Mouse (Mus musculus): ENCODE data around the gene Edf1. TPM values are rescaled to one million over a fixed set of nuclear protein-coding genes. Genes with fewer than 3 reads are reported as not detected.

The Edf1 gene
- total RNA-seq, 2 experiments from 2014 or later = 151 to 152 TPM

DNA sequence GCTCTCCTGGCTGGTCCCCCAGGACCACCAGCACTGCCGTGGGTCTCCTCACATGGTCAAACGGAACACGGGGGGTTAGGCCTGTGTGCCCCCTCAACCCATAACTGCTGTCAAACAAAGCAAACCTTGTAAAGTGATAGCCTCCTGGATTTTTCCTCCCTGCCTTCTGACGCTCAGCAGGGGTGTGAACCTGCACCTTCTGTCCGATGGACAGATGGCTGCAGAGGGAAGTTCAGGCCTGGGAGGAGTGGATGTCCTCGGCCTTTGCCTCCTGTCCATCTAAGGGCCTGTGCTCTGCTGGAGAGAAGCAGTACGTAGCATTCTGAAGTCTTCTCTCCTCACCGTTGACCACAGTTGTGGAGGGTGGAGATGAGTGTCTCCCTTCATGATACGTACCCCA is 4.3 kb downstream of the Edf1 start:
- no peak for DNase-seq

DNA sequence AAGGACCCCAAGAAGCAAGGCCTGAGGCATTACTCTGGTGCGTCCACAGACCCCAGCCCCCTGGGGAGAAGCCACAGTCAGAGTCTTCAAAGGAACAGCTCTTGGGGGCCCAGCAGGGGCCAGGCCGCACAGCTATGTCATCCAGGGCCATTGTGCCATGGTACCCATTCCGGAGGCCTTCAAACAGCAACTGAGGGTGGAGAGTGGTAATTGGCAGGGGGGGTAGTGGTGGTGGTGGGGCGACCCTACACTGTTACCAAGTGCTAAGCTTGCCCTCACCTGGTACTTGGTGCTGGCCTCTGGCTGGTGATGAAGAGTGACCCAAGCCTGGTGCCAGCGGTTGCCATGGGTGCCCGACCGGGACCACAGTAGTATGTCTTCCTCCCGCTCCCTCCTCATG is 8.1 kb downstream of the Edf1 start:
- DNase-seq = no peak

DNA sequence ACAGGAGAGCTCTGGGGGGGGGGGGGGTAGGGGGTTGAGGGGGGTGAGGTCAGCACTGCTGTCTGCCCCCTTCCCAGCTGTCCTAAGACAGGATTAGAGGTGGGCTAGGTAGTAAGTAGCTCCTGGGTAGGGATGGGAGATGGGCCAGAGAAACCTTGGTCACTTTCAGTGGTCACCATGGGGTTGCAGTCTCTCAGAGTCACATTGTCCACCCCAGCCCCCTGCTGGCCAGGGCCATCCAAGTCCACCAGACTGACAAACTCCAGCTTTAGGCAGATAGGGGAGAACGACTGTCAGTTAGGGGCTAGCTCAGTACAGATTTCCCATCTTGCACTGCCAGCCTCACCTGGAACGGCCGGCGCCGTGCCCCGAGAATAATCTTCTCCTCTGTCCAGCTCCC is 8.9 kb downstream of the Edf1 start:
- peak; percentile 22 for DNase-seq

DNA sequence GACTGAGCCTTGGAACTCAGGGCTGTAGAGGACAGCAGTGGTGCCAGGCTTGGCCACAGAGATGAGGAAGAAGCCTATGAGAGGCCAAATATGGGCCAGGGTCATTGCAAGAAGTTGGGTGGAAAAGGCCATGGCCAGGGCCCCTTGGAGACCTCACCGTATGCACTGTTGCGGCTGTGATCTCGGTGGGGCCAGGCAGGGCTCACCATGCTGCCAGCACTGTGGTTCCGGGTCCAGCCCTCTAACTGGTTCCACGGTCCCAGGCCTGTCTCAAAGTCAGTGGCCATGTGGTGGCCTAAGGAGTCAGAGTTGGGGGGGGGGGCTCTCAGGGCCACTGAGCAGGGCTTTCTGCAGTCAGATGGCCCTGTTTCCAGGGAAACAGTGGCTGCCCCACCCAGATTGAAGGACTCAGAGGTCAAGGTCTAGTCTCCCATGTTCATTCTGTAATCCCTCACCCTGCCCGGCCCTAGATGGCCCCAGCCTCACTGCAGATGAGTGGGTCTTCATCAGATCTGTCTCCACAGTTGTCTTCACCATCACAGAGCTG is 10.9 kb downstream of the Edf1 start:
- DNase-seq = no peak

DNA sequence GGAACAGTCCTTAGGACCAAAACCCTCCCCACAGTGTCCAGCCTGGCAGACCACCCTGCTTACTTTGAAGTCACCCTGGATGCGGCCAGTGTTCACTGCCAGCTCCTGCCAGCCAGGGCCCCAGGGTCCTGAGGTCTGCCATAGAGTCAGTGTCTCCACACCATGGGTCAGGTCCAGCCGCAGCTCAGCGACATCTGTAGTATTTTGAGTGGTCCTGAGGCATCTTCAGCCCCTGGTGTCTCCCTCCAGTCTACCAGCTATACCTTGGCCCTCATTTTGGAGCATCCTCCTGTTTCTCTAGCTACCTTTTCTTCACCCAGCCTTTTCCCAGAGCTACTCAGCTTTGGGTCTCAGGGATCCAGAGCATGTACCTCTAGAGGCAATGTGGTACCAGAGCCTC is 11.7 kb downstream of the Edf1 start:
- no peak for DNase-seq

DNA sequence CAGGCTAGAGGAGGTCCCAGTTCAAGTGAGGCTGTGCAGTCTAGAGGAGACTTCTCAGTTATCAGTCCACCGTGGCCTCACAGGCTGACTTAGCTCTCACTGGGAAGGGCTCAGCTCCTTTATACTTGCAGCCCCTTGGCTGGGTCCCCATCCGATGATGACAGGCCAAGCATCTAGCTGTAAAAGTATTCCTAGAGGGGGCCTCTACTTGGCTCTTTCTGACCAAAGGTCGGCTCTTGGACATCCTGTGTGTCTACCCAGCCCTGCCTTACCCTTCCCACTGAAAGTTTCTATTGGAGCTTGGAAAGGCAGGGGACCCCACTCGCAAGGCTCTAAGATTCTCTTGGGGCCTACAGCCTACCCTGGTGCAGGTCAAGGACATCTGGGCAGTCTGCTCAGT is 13.6 kb downstream of the Edf1 start:
- DNase-seq = peak; percentile 13

DNA sequence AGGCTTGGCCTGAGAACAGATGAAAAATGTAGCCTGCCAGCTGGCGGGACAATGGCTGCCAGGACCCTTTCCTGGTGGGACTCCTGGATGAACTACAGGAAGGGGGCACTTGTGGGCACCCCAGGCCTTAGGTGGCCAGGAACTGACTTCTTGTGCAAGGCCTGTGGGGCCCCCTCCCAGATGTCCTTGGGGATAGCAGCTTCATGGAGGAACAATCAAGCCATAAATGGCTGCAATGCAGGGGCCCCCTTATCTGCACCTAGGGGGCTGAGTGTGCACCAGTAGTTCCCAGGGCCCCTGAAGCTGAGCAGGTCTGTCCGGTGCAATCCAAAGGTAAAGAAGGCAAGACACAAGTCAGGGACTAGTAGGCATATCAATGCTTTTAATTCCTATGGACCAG is 15.4 kb downstream of the Edf1 start:
- no peak for DNase-seq

DNA sequence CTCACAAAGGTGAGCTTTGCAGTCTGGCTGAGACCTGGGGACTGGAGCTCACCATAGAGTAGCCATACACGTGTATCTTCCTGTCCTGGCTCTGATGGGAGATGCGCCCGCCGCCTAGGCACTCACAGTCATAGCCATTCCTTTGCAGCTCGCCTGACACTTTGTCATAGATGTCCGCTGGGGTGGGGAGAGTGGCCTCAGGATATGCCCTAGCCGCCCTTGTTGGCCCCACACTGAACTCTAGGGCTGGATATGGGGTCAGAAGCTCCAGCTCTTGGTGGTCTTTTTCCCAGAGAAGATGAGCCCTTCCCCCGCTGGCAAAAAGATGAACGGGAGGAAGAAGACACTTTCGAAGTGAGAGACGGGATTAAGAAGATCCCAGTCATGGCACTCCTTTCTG is 16.5 kb downstream of the Edf1 start:
- DNase-seq = no peak

DNA sequence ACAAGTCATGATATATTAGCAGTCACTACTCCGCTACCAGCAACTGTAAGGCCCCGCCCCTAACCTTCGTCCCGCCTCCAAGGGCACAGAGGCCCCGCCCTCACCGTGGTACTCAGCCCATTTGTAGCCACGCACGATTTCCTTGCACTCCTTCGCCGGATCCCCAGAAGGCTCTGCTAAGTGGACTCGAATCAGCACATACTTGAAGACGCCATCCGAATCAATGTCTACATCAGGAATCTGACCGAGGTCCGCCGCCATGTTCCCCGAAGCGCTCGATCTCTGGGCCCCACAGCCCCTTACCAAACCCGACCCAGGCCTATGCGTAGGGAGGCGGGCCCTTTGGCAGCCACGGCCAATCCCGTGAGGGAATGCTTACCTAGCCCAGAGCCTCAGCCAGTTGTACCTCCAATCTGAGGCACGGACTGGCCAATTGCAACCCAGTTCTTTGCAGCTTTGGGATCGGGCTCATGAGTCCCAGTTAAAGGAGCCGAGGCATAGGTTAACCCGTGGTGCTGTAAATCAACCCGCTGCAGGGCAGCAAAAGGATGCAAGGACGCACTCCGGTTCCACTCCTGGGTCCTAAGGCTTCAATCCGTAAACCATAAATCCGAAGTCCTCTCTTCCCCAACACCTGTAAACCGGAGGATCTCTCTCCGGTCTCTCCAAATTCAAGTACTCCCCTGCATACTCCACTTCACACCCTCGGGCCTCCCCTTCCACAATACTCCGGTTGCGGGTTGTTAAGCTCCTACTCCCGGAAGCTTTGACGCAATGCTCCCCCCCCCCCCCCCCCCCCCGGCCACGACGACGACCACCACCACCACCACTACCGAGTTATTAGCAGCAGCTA is 17.2 kb downstream of the Edf1 start, which contains the start of the genes Mamdc4 and Phpt1:
Mamdc4 (minus strand) TSS at position 267 of the 853 bp plus-strand sequence.
Phpt1 (minus strand) TSS at position 646 of the 853 bp plus-strand sequence.
- DNase-seq = peak; percentile 96

DNA sequence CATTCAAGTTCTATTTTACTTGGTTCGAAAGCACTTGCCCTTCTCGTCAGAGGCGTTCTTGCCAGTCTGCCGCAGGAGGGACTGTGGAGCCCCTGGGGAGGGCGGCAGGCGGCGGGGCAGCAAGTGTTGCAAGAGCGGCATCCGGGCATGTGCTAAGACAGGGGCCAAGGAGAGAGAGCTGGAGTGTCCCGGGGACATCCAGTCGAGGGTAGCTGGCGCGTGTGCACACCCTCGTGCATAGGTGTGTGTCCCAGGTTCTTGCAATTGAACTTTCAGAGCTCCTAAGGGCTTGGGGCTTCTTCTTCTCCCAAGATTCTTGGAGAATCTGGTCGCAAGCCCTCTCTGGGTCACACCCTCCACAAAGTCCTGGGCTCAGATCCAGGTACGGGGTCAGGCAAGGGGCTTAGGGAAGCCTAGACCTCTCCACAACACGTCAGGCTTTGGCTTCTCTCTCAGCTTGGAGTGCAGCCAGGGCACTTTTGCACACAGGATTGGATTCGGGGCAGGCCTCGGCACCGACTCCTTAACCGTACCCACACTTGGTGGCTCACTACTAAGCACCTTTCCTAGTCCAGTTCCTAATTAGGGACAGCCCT is 17.9 kb downstream of the Edf1 start:
- peak; percentile 61 for DNase-seq

DNA sequence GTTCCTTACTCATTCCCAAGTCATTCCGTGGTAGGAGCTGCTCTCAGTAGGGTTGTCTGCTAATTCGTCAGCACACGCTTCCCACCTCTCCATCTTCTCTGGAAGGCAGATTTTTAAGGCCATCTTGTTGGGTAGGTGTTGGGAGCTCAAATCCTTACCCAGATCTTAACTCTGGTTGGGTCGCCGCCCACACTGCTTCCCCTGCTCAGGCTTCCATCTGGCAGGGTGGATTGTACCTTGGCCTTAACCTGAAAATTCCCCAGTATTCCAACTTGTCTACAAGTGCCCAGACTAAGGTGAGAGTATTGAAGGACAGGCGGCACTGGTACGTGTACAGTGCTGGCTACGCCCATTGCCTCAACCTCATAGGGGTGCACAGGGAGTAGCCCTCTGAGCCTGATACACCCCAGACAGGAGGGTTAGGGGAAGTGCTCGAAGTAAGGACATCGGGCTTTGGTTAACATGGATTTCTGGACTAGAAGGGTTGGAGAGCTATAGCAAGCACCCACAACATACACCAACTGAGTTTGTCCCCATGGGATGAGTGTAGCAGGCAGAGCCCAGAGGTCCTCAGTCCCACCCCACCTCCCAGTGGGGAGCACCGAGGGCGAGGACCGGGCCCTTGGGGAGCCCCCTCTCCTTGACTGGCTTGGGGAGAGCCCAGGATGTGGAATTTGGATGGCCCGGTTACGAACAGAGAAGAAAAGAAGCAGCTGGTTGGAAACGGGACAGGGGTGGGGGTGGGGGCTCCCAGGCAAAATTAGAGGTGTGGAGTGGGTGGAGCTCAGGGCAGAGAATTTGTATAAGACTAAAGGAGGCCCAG is 18.6 kb downstream of the Edf1 start:
- no peak for DNase-seq

DNA sequence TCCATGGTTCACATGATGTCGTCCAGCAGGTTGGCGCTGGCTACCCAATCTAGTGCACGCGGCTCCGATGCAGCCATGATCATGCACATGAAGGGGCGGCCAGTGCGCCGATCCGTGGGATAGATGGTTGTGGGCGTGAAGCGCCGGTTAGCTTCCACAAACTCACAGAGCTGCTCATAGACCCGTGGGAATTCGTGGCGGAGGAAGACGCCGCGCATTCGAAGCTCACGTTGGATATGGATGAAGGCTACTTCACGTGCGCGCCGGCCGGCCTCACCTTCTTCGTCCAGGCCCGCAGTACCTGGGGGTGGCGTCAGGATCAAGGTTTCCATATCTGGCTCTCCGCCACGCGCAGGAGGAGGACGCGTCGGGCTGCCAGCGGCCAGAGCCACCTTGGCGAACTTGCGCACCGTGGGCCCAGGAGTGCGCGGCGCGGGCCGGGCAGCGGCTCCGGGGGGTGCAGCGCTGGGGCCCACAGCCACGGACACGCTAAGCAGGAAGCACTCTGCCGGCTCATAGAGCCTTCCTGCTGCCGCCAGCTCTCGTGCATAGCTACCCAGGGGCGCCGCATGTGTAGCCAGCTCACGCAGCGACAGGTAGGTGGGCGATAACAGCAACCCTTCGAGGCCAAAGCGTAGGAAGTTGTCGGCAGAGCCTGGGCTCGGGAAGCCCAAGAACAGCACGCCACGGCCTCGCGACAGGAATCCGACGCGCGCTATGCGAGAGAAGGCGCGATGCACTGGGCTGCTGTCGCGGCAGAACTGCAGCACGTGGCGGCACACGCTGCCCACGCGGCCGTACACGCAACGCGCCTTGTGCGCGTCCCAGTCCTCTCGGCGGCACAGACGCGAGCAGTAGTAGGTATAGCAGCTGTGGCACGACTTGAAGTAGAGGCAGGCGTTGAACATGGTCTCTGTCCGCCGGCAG is 19.6 kb downstream of the Edf1 start:
- no peak for DNase-seq

DNA sequence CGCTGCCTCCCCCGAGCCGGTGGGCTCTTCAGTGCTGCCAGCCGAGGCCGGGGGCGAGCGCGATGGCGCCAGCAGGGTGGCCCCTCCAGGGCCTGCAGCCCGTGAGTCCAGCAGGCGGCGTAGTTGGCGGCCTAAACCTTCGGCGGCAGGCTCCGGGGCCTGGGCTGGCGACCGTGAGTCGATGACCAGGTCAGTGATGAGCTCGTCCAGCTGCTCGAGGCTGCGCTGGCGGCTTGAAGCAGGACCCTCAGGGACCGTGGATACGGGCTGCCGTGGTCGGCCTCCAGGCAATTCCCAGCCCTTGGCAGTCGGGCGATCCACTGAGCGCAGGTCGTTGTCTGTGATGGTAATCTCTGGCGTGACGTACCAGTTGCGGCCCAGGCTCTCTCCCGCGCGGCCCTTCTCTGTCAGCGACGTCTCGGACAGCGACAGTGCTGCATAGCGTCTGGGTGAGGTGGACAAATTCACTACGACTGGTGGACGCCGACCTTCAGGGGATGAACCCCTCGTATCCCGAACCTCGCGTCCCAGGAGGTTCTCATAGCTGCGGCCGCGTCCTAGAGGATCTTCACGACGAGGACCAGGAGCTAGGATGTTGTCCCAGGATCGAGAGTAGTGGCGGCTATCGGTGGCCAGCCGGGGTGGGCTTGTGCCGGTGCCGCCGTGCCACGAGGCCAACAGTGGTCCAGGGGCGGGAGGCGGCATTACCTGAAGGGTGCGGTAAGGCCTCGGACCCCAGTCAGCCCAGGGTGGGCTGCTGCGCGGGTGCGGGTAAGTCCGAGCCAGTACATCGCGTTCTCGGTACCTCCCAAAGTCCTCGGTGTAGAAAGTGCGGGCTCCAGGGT is 20.5 kb downstream of the Edf1 start:
- DNase-seq = peak; percentile 42

DNA sequence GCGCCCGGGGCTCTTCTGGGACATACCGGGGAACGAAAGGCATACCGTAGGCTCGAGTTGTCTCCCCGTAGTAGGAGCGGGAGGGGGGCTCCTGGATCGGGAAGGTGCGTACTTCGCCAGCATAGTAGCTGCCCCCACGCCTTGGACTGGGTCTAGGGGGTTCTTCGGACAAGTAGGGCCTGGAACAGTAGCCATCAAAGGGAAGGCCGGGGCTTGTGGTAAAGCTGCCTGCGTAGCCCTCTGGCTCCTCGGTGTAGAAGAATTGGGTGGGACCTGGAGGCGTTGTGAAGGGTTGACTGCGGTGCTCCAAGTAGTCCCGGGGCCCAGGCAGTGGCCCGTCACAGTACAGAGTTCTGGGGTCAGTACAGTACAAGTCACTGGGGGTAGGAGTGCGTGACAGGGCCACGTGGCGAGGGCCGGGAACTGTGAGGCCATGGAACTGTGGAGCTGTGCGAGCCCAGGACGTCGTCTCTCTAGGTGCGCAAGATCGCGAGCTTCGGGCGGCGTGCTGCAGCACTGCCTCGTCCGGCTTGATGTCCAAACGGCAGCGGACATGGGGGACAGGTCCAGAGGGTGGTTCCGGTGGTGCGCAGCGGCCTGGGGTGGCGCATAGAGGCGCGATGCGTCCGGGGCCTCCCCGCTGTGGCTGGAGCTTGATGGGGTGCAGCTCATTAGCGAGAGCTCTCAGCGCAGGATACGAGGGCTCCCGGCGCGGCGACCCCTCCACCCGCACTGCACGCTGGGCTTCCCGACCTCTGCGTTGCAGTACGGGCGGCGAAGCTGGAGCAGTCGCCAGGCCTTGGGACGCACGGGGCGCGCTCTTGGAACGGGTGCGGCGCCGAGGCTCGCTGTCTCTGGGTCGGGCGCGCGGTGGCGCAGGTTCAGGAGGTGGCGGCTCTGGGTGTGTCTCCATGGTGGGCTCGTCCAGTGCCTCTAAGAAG is 21.4 kb downstream of the Edf1 start:
- peak; percentile 17 for DNase-seq

DNA sequence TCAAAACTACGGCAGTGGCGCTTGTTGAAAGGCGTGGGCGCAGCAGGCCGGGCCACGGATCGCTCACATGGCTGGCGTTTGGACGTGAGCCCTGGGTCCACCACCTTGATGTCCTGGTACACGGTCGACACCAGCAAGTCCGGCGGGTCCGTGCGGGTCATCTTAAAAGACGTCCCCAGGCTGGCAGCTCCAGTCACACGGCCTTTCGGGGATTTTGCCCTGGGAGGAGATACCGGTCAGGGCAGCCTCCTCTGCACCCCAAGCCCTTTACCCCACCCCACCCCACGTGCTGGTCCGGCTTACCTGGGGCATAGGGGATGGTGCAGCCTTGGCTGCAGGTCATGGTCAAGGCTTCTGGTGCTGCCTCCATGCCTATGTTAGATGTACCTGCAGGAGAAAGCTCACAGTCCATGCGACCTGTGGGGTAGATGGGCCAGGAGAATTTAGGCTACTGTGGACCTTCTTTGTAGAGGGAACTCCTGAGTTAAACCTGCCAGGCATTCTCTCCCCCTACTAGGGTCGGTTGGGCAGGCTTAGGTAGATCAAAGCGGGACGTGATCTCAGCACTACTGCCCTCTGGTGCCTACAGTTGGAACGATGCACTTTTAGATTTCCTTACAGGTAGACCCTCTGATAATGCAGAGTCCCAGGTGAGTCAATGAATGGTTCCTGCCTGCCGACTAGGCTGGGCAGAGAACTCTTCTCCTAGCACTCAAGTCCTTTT is 22.3 kb downstream of the Edf1 start:
- DNase-seq = peak; percentile 48

DNA sequence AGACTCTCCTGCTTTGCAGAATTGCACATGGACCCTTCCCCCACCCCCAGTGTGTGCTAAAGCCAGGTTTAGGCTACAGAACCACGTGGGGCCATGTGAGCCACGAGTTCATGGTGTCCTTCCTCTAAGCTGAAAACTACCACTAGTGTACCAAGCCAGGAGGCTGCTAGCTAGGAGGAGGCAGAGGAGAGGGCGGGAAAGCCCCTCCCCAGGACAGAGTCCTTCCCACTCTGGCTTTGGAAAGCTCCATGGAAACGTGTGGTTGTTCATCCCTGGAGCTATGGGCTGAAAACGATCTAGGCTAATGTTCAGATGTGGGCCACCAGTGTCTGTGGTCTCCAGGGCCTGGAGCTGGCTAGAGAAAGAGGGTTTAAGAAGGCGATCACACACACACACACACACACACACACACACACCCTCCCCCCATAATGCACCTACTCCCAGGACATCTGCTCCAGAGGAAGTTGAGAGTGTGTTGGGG is 23.0 kb downstream of the Edf1 start:
- DNase-seq = no peak

DNA sequence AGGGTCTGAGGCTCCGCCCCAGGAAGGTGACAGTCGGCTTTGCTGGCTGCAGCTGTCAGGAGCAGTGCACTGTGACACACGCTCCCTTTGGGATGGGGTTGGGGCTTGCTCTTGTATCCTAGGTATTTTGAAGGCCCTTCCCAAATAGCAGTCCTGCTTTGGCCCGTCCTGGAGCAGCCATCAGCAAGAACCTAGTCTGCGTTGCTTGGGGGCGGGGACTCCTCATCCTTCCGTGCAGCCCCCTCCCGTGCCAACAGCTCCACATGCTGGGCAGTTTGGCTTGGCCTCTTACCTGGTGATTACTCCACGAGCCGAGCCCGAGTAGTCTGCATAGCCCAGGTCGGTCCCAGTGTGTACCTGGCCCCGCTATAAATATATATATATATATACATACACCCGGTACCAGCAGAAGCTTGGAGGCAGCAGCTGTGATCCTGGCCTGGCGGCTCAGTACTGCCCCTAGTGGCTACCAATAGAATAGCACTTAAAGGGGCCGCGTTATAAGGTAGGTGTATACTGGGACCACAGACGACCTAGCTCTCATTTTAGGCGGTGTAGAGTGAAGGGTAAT is 23.7 kb downstream of the Edf1 start, which contains the start of gene Ajm1:
Ajm1 (minus strand) TSS at position 464 of the 571 bp plus-strand sequence.
- peak; percentile 71 for DNase-seq

DNA sequence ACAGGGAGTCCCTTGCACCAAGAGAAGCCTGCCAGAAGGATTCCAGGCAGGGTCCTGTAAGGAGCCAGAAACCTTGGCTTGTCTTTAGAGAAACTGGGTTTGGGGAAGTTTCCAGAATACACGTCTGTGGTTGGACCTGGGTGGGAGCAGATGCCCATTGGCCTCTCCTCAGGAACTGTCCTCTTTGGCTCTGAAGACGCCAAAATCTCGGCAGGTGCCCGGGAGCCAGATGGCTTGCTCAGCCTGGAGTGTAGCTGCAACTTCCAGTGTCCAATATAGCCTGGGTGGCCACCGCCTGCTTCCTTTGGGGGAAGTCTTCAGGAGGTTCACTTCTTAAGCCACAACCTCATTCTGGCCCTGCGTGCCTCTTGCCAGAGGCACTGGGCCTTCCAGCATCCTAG is 24.3 kb downstream of the Edf1 start:
- peak; percentile 19 for DNase-seq

All from heart, postnatal 4 days (tissue).